Mouse (Mus musculus): ENCODE results near the gene Tnks2.

GRCm38 (mm10) chr19:36897778-36898177, 63.7 kb downstream of the Tnks2 start:
- TF ChIP-seq POLR2A (IDR thresholded peaks at IDR 0.05; ENCODE audit: control insufficient read depth, extremely low read depth, insufficient read depth, low read length, poor library complexity) (no peak), CTCF (IDR thresholded peaks at IDR 0.05; ENCODE audit: borderline replicate concordance, control insufficient read depth, extremely low read depth, insufficient read depth, low read length, poor library complexity) (peak; percentile 18; the same call in 1 of the 2 replicates)

All from thymus, adult 2 months (tissue).